Mouse (Mus musculus) MEL (cell line): ENCODE measurements around the gene Lsm12. TPM values are rescaled to one million over a fixed set of nuclear protein-coding genes. Genes with fewer than 3 reads are reported as not detected.

Experiments
- DNase-seq: peaks from one replicate; pipeline ENCODE4 v3.0.0; 2011; ENCODE audit warnings: low read depth, low spot score
- H3K27ac ChIP-seq: 2 replicates; pipeline ENCODE4 v1.5.1; 2012; ENCODE audit warnings: low read depth, mild to moderate bottlenecking, control low read depth, low read length, moderate library complexity; ENCODE audit not compliant: control insufficient read depth
- H3K27me3 ChIP-seq, 2 experiments: fragments of 150-350 bp in 1 of 2; sonication (generic) in 1 of 2; 2 replicates each; pipeline ENCODE4 v1.6.1; 2012; ENCODE audit warnings: low read length in 2 of 2, mild to moderate bottlenecking in 2 of 2, improper control_type of control experiment in 1 of 2, moderate library complexity in 1 of 2; ENCODE audit not compliant: insufficient read depth in 2 of 2, control insufficient read depth in 1 of 2
- H3K36me3 ChIP-seq, 2 experiments: 2 replicates each; pipeline ENCODE4 v1.6.1; 2012 to 2014; ENCODE audit warnings: low read length in 2 of 2, improper control_type of control experiment in 1 of 2, inconsistent platforms in 1 of 2, mild to moderate bottlenecking in 1 of 2; ENCODE audit not compliant: insufficient read depth in 2 of 2, control insufficient read depth in 1 of 2
- H3K4me1 ChIP-seq, 2 experiments: fragments of 150-350 bp in 1 of 2; sonication (generic) in 1 of 2; 2 replicates each; pipeline ENCODE4 v1.6.1; 2012; ENCODE audit warnings: low read length in 2 of 2, improper control_type of control experiment in 1 of 2, mild to moderate bottlenecking in 1 of 2; ENCODE audit not compliant: insufficient read depth in 2 of 2, control insufficient read depth in 1 of 2
- H3K4me3 ChIP-seq, 2 experiments: fragments of 150-350 bp in 1 of 2; sonication (generic) in 1 of 2; 2 replicates each; pipeline ENCODE4 v1.5.1; 2012; ENCODE audit warnings: low read depth in 2 of 2, low read length in 2 of 2, mild to moderate bottlenecking in 2 of 2, moderate library complexity in 2 of 2, control low read depth in 1 of 2, improper control_type of control experiment in 1 of 2; ENCODE audit not compliant: control insufficient read depth in 1 of 2, insufficient read depth in 1 of 2
- H3K79me2 ChIP-seq: 2 replicates; pipeline ENCODE4 v1.6.1; 2012; ENCODE audit warnings: mild to moderate bottlenecking, low read length, moderate library complexity; ENCODE audit not compliant: control insufficient read depth, poor library complexity, insufficient read depth
- H3K9ac ChIP-seq: 2 replicates; pipeline ENCODE4 v1.6.1; 2012; ENCODE audit warnings: low read depth, mild to moderate bottlenecking, control low read depth, low read length, moderate library complexity; ENCODE audit not compliant: control insufficient read depth, poor library complexity, severe bottlenecking
- H3K9me3 ChIP-seq: fragments of 150-350 bp; sonication (generic); replicated peaks from 2 replicates; pipeline ENCODE4 v1.6.1; 2012; ENCODE audit warnings: mild to moderate bottlenecking, low read length, improper control_type of control experiment, moderate library complexity; ENCODE audit not compliant: insufficient read depth
- BHLHE40 ChIP-seq: IDR thresholded peaks from 2 replicates; pipeline ENCODE4 v1.6.1; 2012; ENCODE audit warnings: low read depth, mild to moderate bottlenecking, inconsistent platforms, low read length, improper control_type of control experiment, borderline replicate concordance
- CHD1 ChIP-seq: IDR thresholded peaks from 2 replicates; pipeline ENCODE4 v1.6.1; 2012; ENCODE audit warnings: low read depth, mild to moderate bottlenecking, inconsistent platforms, low read length, improper control_type of control experiment
- EP300 ChIP-seq, 2 experiments: IDR thresholded peaks; 2 replicates each; pipeline ENCODE4 v1.6.1; 2011; ENCODE audit warnings: improper control_type of control experiment in 2 of 2, low read length in 2 of 2, low read depth in 1 of 2, mild to moderate bottlenecking in 1 of 2
- ETS1 ChIP-seq: IDR thresholded peaks from 2 replicates; pipeline ENCODE4 v1.6.1; 2012; ENCODE audit warnings: low read depth, mild to moderate bottlenecking, inconsistent platforms, low read length, improper control_type of control experiment, moderate library complexity
- GATA1 ChIP-seq: IDR thresholded peaks from 2 replicates; pipeline ENCODE4 v1.6.1; 2011; ENCODE audit warnings: low read depth, low read length, improper control_type of control experiment
- HCFC1 ChIP-seq: IDR thresholded peaks from 2 replicates; pipeline ENCODE4 v1.6.1; 2012; ENCODE audit warnings: low read depth, mild to moderate bottlenecking, inconsistent platforms, low read length, improper control_type of control experiment, moderate library complexity
- MAFK ChIP-seq: IDR thresholded peaks from 2 replicates; pipeline ENCODE4 v1.6.1; 2011; ENCODE audit warnings: low read depth, mild to moderate bottlenecking, low read length, improper control_type of control experiment, borderline replicate concordance
- MAX ChIP-seq: IDR thresholded peaks from 2 replicates; pipeline ENCODE4 v1.6.1; 2011; ENCODE audit warnings: low read length, improper control_type of control experiment
- MXI1 ChIP-seq: IDR thresholded peaks from 2 replicates; pipeline ENCODE4 v1.6.1; 2011; ENCODE audit warnings: mild to moderate bottlenecking, low read depth, low read length, improper control_type of control experiment
- MYB ChIP-seq: IDR thresholded peaks from 2 replicates; pipeline ENCODE4 v1.6.1; 2011; ENCODE audit warnings: mild to moderate bottlenecking, low read depth, low read length, improper control_type of control experiment
- NELFE ChIP-seq: IDR thresholded peaks from 2 replicates; pipeline ENCODE4 v1.6.1; 2011; ENCODE audit warnings: low read depth, low read length, improper control_type of control experiment
- POLR2A ChIP-seq, 2 experiments: IDR thresholded peaks; 2 replicates each; pipeline ENCODE4 v1.6.1; 2011 to 2012; ENCODE audit warnings: low read length in 2 of 2, mild to moderate bottlenecking in 2 of 2, control low read depth in 1 of 2, improper control_type of control experiment in 1 of 2, low read depth in 1 of 2, moderate library complexity in 1 of 2; ENCODE audit not compliant: control insufficient read depth in 1 of 2, insufficient read depth in 1 of 2, poor library complexity in 1 of 2
- RCOR1 ChIP-seq: IDR thresholded peaks from 2 replicates; pipeline ENCODE4 v1.6.1; 2012; ENCODE audit warnings: low read depth, mild to moderate bottlenecking, inconsistent platforms, low read length, improper control_type of control experiment
- TAL1 ChIP-seq: IDR thresholded peaks from 2 replicates; pipeline ENCODE4 v1.6.1; 2012; ENCODE audit warnings: mild to moderate bottlenecking, inconsistent platforms, low read length, moderate library complexity, mixed read lengths
- TBP ChIP-seq: IDR thresholded peaks from 2 replicates; pipeline ENCODE4 v1.8.0; 2011; ENCODE audit warnings: low read depth, low read length, improper control_type of control experiment
- TCF12 ChIP-seq: IDR thresholded peaks from 2 replicates; pipeline ENCODE4 v1.6.1; 2014; ENCODE audit warnings: low read depth, mild to moderate bottlenecking, inconsistent platforms, low read length, improper control_type of control experiment, moderate library complexity
- UBTF ChIP-seq: IDR thresholded peaks from 2 replicates; pipeline ENCODE4 v1.6.1; 2012; ENCODE audit warnings: low read depth, mild to moderate bottlenecking, inconsistent platforms, low read length, improper control_type of control experiment, moderate library complexity, borderline replicate concordance; ENCODE audit not compliant: insufficient read depth
- USF1 ChIP-seq: IDR thresholded peaks from 2 replicates; pipeline ENCODE4 v1.6.1; 2014; ENCODE audit warnings: low read depth, mild to moderate bottlenecking, inconsistent platforms, low read length, improper control_type of control experiment, moderate library complexity
- ZMIZ1 ChIP-seq: IDR thresholded peaks from 2 replicates; pipeline ENCODE4 v1.6.1; 2012; ENCODE audit warnings: low read depth, mild to moderate bottlenecking, inconsistent platforms, low read length, improper control_type of control experiment, moderate library complexity
- polyA plus RNA-seq, 2 experiments: library from polyadenylated mRNA; stranded (reverse) in 1 of 2; unstranded in 1 of 2; fragments of >175 nt in 1 of 2; fragments of >200 nt in 1 of 2; gene quantifications; 2 replicates each; pipeline versions ENCODE4 v1.2.1 to v1.2.4; 2012; ENCODE audit warnings: low replicate concordance in 2 of 2, low read depth in 1 of 2; ENCODE audit not compliant: insufficient read length in 2 of 2, insufficient read depth in 1 of 2, missing spikeins in 1 of 2
- total RNA-seq: library from RNA; depleted of rRNA; stranded (reverse); fragments of 300-350 nt; gene quantifications from 2 replicates; pipeline ENCODE4 v1.2.3, GENCODE M21; 2012

Gene Lsm12
- total and polyA plus RNA-seq, 3 experiments: 75.0 to 150 (median 128) TPM

GRCm38 (mm10) chr11:102190848-102191247, 5.8 kb upstream of the Lsm12 start:
- Histone ChIP-seq H3K27me3 (no peaks in the 10 kb centered on the region), H3K36me3 (peaks cover 0 to 46% of the 10 kb centered on the region in 2 experiments; a peak in 2 of 4 replicates), H3K27ac (peak overlapping the region; percentile 90), H3K9ac (peak overlapping the region; percentile 92), H3K9me3 (no peaks in the 10 kb centered on the region), H3K4me1 (peaks cover 10 to 46% of the 10 kb centered on the region in 2 experiments), H3K4me3 (peak overlapping the region; percentile 75 to 88), H3K79me2 (peaks cover 16% of the 10 kb centered on the region)
- peak in 1 of 2 experiments; percentile 14; a peak in 1 of 4 replicates for TF ChIP-seq POLR2A (IDR thresholded peaks at IDR 0.05; ENCODE audit: control insufficient read depth in 1 of 2, insufficient read depth in 1 of 2, low read depth in 1 of 2, low read length in 2 of 2, poor library complexity in 1 of 2)
- TF ChIP-seq EP300 (IDR thresholded peaks at IDR 0.05; ENCODE audit: low read depth in 1 of 2, low read length in 2 of 2): peak; percentile 91 to 96
- TF ChIP-seq TAL1: peak; percentile 31; the same call in 1 of the 2 replicates
- TF ChIP-seq TCF12: peak; percentile 85
- no peak for TF ChIP-seq MAX
- peak; percentile 95 for TF ChIP-seq MYB
- TF ChIP-seq USF1: no peak
- TF ChIP-seq ETS1: 0 out of 2 replicates have a peak, but pooled peaks have one; percentile 50
- no peak; the same call in 1 of the 2 replicates for TF ChIP-seq ZMIZ1
- peak; percentile 55 for TF ChIP-seq TBP
- no peak for TF ChIP-seq HCFC1
- TF ChIP-seq CHD1: no peak; the same call in 1 of the 2 replicates
- TF ChIP-seq RCOR1: peak; percentile 58
- peak; percentile 55; the same call in 1 of the 2 replicates for TF ChIP-seq NELFE
- no peak for TF ChIP-seq MXI1
- TF ChIP-seq MAFK: no peak
- no peak for TF ChIP-seq BHLHE40
- peak; percentile 78 for TF ChIP-seq GATA1
- no peak for TF ChIP-seq UBTF
- DNase-seq: peak; percentile 77
